Mouse (Mus musculus): ENCODE measurements around the gene Psen1.

Gene Psen1

DNA sequence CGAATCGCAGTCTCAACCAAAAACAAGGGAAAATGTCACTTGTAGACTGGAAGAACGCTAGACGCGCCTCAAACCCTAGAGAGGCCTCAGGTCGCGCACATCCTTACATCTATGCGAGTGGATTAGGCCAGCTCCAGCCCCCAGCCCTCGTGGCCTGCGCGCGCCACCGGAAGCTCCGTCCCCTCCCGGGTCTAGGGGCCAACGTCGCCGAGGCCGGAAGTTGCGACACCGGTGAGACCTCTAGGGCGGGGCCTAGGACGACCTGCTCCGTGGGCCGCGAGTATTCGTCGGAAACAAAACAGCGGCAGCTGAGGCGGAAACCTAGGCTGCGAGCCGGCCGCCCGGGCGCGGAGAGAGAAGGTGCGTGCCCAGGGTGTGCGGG, at the start of gene Psen1:
Gene Psen1 (plus strand): TSS at position 219 of the 382 bp plus-strand sequence.
- DNase-seq (ENCODE audit: low spot score in 2 of 2), result peak; percentile 89 to 95

DNA sequence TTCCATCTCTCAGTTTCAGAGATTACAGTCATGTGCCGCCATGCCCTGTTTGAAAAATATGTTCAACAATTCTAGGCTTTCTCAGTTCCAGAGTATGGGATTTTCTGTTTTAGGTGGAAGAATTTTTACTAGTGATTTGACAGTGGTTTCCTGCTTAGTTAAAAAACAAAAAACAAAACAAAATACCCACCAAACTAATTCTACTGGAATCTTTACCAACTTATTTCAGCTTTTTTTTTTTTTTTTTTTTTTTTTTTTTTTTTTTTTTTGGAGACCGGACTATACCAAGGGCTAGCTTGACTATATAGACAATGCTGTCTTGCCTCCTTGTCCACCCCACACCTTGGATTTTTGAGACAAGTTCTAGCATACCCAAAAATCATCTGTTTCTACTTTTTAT, 46.7 kb upstream of the Psen1 start:
- DNase-seq (ENCODE audit: low spot score in 2 of 2), result no peak

DNA sequence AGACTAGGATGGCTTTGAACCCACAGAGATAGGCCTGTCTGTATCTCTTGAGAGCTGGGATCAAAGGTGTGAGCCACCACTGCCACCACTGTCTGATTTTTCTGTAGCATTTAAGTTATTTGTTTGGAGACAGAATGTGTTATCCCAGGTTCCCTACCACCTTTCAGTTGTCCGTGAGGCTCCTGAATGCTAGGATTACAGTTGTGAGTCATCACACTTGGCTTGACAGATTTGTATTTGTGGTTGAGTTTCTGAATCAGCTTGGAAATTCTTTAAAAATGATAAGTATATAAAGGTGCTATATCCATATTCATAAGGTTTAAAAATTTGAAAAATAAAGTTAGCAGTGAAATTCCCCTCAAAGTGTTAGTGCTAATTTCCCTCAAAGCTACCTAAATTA, 44.8 kb upstream of the Psen1 start:
- no peak for DNase-seq (ENCODE audit: low spot score in 2 of 2)

DNA sequence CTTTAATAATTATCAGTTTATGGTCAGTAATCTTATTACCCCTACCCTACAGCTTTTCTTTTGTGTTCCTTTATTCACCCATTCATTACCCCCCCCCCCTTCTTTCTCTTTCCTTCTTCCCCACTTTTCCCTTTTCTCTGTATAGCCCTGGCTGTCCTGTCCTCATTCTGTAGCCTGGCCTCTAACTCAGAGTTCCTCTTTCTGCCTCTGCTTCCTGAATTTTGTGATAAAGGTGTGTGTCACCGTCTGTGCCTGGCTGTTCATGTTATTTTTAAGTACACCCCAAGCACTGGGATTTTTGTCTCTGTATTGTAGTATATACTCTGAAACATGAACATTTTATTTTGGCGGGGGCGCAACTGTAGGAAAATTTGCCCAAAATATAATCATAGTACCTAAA, 37.6 kb upstream of the Psen1 start:
- DNase-seq (ENCODE audit: low spot score in 2 of 2), result no peak

DNA sequence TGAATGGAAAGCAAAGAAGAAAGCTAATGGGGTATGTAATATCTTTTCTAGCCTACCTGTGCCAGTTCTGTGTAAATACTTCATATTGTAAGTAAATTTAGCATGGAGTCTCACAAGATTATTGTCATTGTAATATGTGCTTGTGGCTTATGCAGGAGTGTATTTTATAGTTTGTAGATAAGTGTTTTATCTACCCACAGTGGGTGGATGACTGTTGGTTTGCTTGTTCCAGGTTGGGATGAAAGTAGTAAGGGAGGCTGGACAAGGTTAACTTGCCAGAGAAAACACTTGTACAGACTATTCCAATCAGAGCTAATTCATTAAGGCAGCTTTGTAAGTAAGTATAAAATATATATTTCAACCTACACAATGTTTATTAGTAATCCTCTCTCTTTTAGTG, 36.5 kb upstream of the Psen1 start:
- no peak for DNase-seq (ENCODE audit: low spot score in 2 of 2)

DNA sequence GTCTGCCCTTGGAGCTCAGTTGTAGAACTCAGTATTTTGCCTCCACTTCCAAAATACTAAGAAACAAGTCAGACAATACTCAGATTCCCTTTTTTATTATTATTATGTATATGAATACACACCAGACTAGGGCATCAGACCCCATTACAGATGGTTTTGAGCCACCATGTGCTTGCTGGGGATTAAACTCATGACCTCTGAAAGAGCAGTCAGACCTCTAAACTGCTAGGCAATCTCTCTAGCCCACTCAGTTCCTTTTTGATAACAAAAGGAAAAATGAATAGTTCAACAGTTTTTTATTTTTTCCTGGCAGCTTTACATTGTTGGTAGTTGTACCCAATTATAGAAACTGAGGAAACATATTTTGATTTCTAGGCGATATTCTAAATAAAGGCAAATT, 2.5 kb upstream of the Psen1 start:
- DNase-seq (ENCODE audit: low spot score in 2 of 2), result no peak

DNA sequence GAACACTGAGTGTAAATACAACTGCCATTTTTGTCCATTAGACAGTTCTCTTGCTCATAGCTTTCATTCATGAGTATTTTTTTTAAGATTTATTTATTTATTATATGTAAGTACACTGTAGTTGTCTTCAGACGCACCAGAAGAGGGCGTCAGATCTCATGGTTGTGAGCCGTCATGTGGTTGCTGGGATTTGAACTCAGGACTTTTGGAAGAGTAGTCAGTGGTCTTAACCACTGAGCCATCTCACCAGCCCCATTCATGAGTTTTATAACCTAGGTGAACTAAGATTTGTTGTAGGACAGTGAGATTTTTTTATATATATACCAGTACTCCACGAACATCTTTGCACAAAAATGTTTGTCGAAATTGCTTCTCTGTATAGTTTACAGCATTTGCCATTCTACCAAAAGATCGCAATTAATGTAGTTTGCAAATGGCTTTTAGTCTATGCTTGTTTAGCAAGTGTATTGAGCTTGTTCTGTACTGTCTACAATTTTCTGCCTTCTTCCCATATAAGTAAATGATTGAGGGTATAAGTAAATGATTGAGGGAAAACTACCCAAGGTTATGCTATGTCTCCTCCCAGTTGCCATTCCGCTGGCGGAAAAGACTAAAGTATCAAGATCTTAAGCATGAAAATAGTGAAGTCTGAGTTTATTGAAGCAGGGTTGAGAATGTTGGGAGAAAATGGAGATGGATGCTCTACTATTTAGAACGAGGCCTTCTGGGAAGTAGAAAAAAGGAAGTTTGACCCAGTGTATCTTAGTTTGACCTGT, 1.2 kb upstream of the Psen1 start:
- DNase-seq (ENCODE audit: low spot score in 2 of 2), result no peak

DNA sequence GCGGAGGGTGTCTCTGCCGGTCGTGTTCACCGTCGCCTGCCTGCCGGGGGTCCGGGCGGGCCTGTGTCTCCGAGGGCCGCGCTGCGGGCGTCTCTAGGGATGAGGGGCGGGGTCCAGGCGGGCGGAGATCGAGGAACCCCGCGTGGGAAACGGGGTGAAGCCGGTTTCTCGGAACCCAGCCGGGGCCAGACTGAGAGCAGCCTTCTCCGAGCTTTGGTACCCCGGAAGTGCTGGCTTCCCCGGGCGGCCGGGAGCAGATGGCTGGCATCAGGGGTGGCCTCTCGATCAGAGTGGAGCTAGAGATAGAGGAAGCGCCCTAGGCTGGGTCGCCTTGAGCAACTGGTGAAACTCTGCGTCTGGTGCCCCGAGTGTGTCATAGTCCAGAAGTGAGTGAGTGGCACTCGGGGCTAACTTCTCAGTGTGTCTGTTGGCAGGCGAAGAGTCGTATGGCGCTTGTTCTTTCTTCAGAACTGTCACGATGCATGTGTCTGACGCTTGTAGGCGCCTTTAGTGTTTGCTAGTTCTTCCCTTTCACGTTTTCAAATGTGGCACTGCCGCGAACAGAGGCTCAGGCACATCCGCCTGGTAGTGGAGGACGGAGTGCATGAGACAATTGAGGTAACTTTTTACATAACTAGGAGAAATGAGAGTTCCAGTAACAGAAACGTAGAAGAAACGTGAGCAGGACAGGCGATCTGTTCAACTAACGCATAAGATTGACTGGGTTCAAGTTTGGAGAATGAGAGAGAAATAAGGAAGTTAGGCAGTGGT, 549 bp downstream of the Psen1 start:
- no peak for DNase-seq (ENCODE audit: low spot score in 2 of 2)

DNA sequence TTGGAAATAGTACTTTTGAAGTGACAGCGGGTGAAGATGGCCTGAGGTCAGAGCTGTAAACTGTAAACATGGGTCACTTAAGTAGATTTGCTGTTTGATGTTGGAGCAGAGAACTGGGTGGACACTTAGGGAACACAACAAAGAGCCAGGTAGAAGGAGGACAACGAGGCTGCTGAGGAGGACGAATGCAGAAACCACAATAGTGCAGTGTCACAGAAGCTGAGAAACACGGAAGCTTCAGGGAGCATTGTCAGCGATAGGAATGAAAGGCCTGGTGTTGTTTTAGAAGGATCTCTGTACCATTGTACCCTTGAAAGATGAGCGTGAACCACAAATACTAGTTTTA, 1.1 kb downstream of the Psen1 start:
- DNase-seq (ENCODE audit: low spot score in 2 of 2), result peak; percentile 21 to 28

DNA sequence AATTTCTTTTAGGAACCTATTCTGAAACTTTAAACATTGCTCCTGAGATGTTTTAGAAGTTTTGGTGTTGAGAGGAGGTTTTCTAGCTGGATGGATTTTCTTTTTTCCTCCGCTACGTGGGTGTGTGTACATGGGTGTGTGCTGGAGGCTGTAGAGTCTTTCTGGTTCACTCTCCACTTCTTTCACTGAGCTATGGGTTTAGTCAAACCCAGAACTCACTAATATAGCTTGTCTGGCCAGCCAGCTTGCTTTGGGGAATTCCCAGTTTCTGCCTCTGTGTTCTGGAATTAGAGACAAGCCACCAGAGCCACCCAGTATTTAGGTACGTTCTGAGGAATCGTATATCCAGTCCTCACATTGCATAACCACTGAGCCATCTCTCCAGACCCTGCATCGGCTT, 6.1 kb downstream of the Psen1 start:
- no peak for DNase-seq (ENCODE audit: low spot score in 2 of 2)

DNA sequence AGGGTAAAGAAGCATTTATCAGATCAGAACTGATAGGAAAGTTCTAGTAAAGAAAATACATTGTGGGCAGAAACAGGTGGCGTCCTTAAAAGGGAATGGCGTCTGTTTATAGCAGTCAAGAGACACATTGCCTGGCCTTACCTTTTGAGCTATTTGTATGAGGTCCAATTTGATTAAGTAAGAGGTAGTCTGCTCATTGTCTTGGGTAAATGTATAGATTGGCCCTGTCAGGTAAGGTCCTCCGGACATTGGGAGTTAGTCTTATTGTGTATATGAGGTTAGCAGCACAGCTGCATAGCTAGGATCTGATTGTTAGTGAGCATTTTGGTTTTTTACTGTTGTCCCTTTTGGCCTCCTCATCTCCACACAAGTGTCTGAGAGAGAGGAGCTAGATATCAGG, 6.7 kb downstream of the Psen1 start:
- no peak for DNase-seq (ENCODE audit: low spot score in 2 of 2)

DNA sequence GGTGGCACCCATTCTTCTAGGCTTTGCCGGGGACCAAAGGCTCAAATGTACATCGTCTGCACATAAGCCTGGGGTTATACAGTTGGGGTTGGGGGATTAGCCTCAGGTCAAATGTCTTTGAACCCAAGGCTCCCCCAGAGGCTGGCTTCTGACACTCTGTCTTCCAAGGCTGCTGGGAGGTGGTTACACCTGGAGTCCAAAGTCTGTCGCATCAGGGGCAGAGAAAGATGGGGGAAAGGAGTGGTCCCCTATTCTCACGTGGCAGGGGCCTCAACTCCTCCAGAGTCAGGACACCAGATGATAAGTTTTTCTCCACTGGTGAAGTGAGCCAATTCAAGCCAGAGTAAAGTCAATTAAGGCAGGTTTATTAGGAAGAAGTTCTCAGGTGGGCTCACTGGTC, 10.7 kb downstream of the Psen1 start:
- DNase-seq (ENCODE audit: low spot score in 2 of 2), result no peak

DNA sequence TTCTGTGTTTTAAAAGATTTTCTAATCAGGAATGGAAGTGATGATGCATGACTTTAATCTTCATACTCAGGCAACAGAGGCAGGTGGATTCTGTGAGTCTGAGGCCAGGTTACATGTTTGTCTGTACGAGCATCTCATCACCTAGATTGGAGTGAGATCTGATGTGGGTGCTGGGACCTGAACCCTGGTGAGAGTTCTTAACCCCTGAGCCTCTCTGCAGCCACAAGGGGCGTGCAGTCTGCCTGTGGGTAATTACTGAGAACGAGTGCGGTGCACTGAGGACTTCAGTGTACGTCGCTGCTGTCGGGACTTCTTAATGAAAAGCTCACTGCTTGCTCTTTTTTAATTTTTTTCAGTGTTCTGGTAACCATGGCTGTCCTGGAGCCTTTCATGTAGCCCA, 13.7 kb downstream of the Psen1 start:
- DNase-seq (ENCODE audit: low spot score in 2 of 2), result no peak

DNA sequence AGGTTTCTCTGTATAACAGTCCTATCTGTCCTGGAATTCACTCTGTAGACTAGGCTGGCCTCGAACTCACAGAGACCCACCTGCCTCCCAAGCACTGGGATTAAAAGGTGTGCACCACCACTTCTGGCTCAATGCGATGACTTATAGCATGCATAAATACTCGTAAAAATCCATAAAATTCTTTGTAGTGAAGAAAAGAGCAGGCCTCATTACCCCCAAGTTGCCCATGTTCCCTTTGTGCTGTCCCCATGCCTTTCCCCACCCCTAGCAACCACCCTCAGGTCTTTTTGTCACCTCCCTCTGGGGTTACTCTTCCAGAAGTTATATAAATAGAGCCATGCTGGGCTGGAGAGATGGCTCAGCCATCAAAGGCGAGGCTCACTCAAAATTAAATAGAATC, 14.8 kb downstream of the Psen1 start:
- DNase-seq (ENCODE audit: low spot score in 2 of 2), result no peak

DNA sequence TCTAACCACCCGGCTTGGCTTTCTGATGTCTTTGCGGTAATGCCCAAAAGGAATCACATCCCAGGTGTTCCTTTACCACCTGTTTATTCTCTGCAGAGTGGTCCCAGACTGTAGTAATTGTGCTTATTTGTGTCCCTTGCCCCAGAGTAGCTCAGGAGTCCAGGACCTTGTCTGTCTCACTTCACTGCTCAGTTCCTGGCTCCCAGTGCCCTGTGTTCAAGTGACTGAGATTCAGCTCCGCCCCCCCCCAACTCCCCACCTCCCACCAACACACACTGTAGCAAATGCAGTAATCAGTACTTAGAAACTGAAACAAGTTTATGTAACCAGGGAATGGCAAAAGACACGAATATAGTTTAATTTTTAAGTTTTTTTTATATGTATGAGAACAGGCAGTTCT, 19.0 kb downstream of the Psen1 start:
- no peak for DNase-seq (ENCODE audit: low spot score in 2 of 2)

DNA sequence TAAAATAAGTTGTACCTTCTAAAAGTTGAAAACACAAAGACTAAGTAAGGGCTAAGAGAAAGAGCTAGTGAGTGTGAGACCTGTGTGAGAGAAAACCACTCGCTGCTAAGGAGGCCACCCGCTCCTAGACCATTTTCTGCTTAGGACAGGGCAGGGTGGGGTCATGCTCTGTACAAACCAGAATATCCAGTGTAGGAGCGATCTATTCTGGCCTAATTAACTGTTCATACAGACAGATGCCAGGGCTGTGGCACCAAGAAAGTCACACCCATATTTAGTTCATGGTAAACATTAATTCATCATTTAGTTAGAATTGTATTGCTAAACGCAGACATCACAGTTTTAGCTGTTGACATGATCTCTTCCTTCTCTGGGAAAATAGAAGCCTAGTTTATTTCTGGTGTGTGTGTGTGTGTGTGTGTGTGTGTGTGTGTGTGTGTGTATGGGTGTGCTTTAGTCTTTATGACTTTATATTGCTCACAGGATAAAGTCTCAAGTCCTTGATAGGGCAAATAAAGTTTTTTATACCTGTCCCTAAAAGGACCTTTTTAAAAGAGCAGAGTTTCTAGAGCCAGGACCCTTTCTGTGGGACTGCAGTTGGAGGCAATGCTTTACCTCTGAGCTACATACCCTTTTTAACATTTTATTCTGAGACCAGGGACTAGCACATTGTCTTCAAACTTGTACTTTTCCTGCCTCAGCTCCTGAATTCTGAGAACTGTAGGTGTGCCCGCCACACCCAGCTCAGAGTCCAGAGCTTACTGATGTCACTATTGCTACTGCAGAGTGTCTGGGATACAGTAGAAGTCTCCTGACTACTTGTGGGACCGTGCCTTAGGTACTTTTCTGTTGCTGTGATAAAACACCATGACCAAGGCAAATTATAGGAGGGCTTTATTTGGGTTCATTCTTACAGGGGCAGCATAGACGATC, 20.5 kb downstream of the Psen1 start:
- no peak for DNase-seq (ENCODE audit: low spot score in 2 of 2)

DNA sequence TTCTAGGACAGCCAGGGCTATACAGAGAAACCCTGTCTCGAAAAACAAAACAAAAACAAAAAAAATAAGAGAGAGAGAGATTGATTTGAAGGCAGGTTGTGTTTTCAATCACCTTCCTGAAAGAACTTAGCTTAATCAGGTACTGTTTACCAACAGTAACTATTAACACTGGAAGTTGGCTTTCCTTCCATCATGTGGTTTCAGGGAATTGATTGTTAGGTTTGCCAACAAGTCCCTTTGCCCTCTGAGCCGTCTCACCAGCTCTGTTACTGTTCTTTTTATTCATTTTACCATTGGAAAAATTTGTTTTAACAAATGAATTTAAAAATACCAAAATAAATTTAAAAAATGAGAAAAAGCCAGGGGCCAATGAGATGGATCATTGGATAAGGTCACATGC, 22.0 kb downstream of the Psen1 start:
- no peak for DNase-seq (ENCODE audit: low spot score in 2 of 2)

DNA sequence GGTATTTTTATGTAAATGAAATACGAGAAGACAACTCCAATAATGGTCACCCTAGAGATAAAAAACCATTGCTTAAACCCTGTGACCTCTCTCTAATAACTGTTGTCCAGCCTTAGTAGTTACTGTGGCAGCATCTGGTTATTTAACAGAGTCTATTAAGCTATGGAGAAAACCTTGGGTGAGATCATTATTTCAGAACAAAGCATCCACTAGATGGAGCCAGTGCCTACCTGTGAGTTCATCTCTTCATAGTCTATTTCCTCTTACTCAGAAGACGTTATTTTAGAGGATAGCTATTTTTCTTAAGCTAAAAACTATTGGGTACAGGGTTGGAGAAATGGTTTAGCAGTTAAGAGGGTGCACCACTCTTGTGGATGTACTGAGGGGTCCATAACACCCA, 25.8 kb downstream of the Psen1 start:
- peak in 1 of 2 experiments; percentile 30 for DNase-seq (ENCODE audit: low spot score in 2 of 2)

DNA sequence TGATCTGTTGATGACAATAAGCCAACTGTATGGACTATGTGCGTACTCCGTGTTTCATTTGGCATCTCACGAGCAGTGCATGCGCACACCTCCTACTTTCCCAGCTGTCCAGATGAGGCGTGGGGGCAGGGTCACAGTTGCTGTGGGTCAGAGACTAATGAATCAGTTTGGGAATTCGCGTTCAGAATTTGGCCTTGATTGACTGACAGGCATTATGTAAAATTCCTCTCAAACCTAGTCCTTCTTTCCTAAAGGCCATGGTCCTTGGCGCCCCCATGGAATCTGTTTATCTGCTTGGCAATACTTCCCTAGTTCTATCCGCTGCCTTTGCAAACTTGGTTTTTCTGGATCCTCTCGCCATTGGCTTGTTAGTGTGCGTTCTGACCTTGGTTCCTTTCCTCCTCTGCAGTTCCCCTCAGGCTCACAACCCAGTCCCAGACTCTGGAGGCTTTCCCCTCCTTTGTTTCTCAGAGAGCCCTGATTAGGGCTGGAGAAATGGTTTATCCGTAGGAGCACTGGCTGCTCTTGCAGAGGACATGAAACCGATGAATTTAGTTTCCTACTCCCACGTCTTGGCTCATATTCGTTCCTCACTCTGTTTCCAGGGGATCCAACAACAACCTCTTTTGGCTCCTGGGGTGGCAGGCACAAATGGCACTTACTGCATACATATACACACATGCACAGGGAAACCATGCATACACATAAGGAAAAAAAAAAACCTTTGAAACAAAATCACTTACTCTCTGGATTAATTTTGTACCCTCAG, 28.6 kb downstream of the Psen1 start:
- DNase-seq (ENCODE audit: low spot score in 2 of 2), result no peak

DNA sequence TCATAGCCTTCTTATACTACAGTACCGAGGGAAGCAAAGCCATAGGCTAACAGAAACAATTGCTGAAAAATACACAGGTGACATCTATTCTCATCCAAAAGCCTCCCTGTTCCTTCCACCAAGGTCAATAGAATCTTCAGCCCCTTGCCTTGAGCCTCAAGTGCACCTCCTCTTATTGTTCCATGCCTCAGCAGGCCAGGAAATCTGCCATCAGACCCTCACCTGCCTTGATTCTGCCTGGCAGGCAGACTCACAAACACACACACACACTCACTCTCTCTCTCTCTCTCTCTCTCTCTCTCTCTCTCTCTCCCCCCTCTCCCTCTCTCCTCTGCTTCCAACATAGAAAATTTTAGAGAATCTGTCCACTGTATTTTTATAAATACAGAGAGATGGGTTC, 31.5 kb downstream of the Psen1 start:
- no peak for DNase-seq (ENCODE audit: low spot score in 2 of 2)

DNA sequence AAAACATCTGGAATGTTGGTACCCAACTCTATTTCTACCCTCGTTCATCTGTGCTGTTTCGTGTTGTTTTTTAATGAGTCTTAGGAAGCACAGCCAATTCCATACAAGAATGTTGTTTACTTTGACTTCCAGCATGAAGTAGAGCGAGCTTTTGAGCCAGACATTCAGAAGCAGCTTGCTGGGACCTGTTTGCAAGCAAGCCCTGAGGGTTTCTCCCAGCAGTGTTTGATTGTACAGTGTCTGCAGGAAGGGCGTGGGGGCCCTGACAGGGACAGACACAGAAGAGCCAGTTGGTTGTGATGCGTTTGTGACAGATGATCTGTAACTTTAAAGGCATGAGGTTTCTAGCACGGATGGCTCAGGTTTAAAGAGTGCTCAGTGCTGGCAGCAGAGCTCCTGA, 33.3 kb downstream of the Psen1 start:
- no peak for DNase-seq (ENCODE audit: low spot score in 2 of 2)

DNA sequence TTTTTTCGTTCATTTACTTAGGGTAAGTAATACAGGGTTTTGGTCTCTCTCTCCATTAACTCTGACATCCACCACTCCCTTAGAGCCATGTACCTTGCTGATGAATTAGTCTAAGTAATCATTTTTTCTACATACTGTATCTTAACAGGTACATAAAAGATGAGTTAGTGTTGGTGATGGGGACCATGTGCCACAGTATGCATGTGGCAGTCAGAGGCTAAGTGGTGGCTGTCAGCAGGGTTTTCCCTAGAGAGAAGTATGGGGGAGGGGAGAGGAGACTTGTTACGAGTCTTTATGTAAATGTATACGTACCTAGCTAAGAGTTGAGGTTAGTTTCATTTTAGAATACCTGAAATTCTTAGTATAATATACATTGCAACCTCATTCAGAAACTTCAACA, 35.1 kb downstream of the Psen1 start:
- no peak for DNase-seq (ENCODE audit: low spot score in 2 of 2)

Measured in spleen, postnatal 10 days (tissue).